Mouse (Mus musculus) bone marrow macrophage, adult 2 months (primary cell): Measurements from ENCODE around the gene Atp5j.

ENCODE experiments used
- CTCF ChIP-seq: IDR thresholded peaks from 2 replicates; pipeline ENCODE4 v1.5.1; 2012; ENCODE audit warnings: low read depth, mild to moderate bottlenecking, low read length, moderate library complexity
- POLR2A ChIP-seq: IDR thresholded peaks from 2 replicates; pipeline ENCODE4 v1.6.1; 2012; ENCODE audit warnings: mild to moderate bottlenecking, low read depth, low read length, borderline replicate concordance

- no peak for TF ChIP-seq CTCF
- no peak for TF ChIP-seq POLR2A
Measured at GRCm38 (mm10) chr16:84864656-84865055, 29.2 kb upstream of the Atp5j start.
